In genomic region chr7:129375306-129375705, GRCm38 (mm10) we compare ENCODE assay signal across 20 mouse cellular contexts.
"Had no signal": no experiment of that assay in that cellular context is flagged by ENCODE, and none has a peak within 500 bp of the region (broad histone marks: within the 10 kb centered on the region; RNA-seq: fewer than 3 reads in every experiment).

No protein-coding gene starts in this region.

- H3K27me3 ChIP-seq: liver, embryonic 13.5 days; liver, embryonic 15.5 days; lung, embryonic 15.5 days; midbrain, embryonic 12.5 days; neural tube, embryonic 13.5 days; neural tube, embryonic 15.5 days had no signal

- H3K9me3 ChIP-seq: liver, embryonic 13.5 days; liver, embryonic 15.5 days; lung, embryonic 15.5 days; midbrain, embryonic 10.5 days; midbrain, embryonic 12.5 days; neural tube, embryonic 13.5 days; neural tube, embryonic 15.5 days had no signal

- H3K4me1 ChIP-seq: liver, embryonic 13.5 days; liver, embryonic 15.5 days; lung, embryonic 15.5 days; midbrain, embryonic 10.5 days; midbrain, embryonic 12.5 days; neural tube, embryonic 13.5 days; neural tube, embryonic 15.5 days had no signal

- H3K36me3 ChIP-seq: liver, embryonic 13.5 days; liver, embryonic 15.5 days; lung, embryonic 15.5 days; midbrain, embryonic 10.5 days; midbrain, embryonic 12.5 days; neural tube, embryonic 13.5 days; neural tube, embryonic 15.5 days had no signal

- H3K27ac ChIP-seq: liver, embryonic 13.5 days; liver, embryonic 15.5 days; lung, embryonic 15.5 days; midbrain, embryonic 10.5 days; midbrain, embryonic 12.5 days; neural tube, embryonic 13.5 days; neural tube, embryonic 15.5 days had no signal

- H3K9ac ChIP-seq: liver, embryonic 13.5 days; liver, embryonic 15.5 days; liver, postnatal 0 days; lung, embryonic 15.5 days; midbrain, embryonic 12.5 days; neural tube, embryonic 13.5 days; neural tube, embryonic 15.5 days had no signal

- ATAC-seq: liver, postnatal 0 days; midbrain, embryonic 16.5 days had no signal

- H3K4me2 ChIP-seq: liver, embryonic 11.5 days; liver, embryonic 13.5 days; liver, embryonic 15.5 days; lung, embryonic 15.5 days; midbrain, embryonic 12.5 days; neural tube, embryonic 13.5 days; neural tube, embryonic 15.5 days had no signal

- DNase-seq: liver, embryonic 13.5 days; liver, postnatal 0 days; midbrain, embryonic 14.5 days; retina, postnatal 1 day; right cerebral cortex, adult 18-20 months; right cerebral cortex, postnatal 25 days; right cerebral cortex, postnatal 4 days; spleen, adult 18-20 months; thymus, adult 18-20 months; thymus, postnatal 14 days; thymus, postnatal 36 days had no signal

- H3K4me3 ChIP-seq: liver, embryonic 13.5 days; liver, embryonic 15.5 days; lung, embryonic 15.5 days; midbrain, embryonic 10.5 days; midbrain, embryonic 12.5 days; myocyte; neural tube, embryonic 13.5 days; neural tube, embryonic 15.5 days had no signal
